Mouse (Mus musculus) heart, embryonic 14.5 days (tissue): ENCODE measurements around the gene Rnf38. TPM values are rescaled to one million over a fixed set of nuclear protein-coding genes. Genes with fewer than 3 reads are reported as not detected.

Experiments used
- ATAC-seq: fragments of 200-750 bp; cut with Nextera tagmentation; 2 replicates; pipeline ENCODE4 v1.8.0; 2017; ENCODE audit warnings: low read depth, moderate TSS enrichment; ENCODE audit not compliant: insufficient number of reproducible peaks, insufficient read depth, low FRiP score
- H3K27ac ChIP-seq, 2 experiments: fragments of 200-500 bp in 1 of 2; fragments of 300-500 bp in 1 of 2; sonication (generic) in 1 of 2; replicated peaks in 1 of 2; 2 replicates each; pipeline ENCODE4 v1.5.1; 2012 to 2014; ENCODE audit warnings: low read depth in 2 of 2, low read length in 2 of 2, control low read depth in 1 of 2, mild to moderate bottlenecking in 1 of 2, mixed read lengths in 1 of 2; ENCODE audit not compliant: control insufficient read depth in 1 of 2, insufficient read depth in 1 of 2
- H3K27me3 ChIP-seq: fragments of 300-500 bp; sonication (generic); 2 replicates; pipeline ENCODE4 v1.6.1; 2014; ENCODE audit warnings: mild to moderate bottlenecking, low read length, control low read depth; ENCODE audit not compliant: control insufficient read depth, insufficient read depth
- H3K36me3 ChIP-seq: fragments of 300-500 bp; sonication (generic); 2 replicates; pipeline ENCODE4 v1.6.1; 2014; ENCODE audit warnings: mild to moderate bottlenecking, control low read depth, low read length, mixed read lengths; ENCODE audit not compliant: control insufficient read depth, insufficient read depth
- H3K4me1 ChIP-seq, 2 experiments: fragments of 200-500 bp in 1 of 2; fragments of 300-500 bp in 1 of 2; sonication (generic) in 1 of 2; 2 replicates each; pipeline ENCODE4 v1.6.1; 2012 to 2014; ENCODE audit warnings: low read length in 2 of 2, control low read depth in 1 of 2, mixed read lengths in 1 of 2; ENCODE audit not compliant: control insufficient read depth in 2 of 2, insufficient read depth in 2 of 2
- H3K4me2 ChIP-seq: fragments of 300-500 bp; sonication (generic); 2 replicates; pipeline ENCODE4 v1.6.1; 2014; ENCODE audit warnings: mild to moderate bottlenecking, low read length
- H3K4me3 ChIP-seq, 2 experiments: fragments of 200-500 bp in 1 of 2; fragments of 300-500 bp in 1 of 2; sonication (generic) in 1 of 2; 2 replicates each; pipeline ENCODE4 v1.5.1; 2012 to 2014; ENCODE audit warnings: low read length in 2 of 2, mild to moderate bottlenecking in 2 of 2, control low read depth in 1 of 2, low read depth in 1 of 2, moderate library complexity in 1 of 2; ENCODE audit not compliant: control insufficient read depth in 1 of 2, insufficient read depth in 1 of 2
- H3K9ac ChIP-seq: fragments of 300-500 bp; sonication (generic); 2 replicates; pipeline ENCODE4 v1.6.1; 2014; ENCODE audit warnings: mild to moderate bottlenecking, low read length
- H3K9me3 ChIP-seq: fragments of 300-500 bp; sonication (generic); 2 replicates; pipeline ENCODE4 v1.6.1; 2016; ENCODE audit warnings: low read length, control low read depth; ENCODE audit not compliant: control insufficient read depth
- WGBS: fragments of 180-500 bp; shearing (Covaris S2); extraction: QIAGEN DNeasy Blood & Tissue Kit; methylation state at CpG from one replicate; pipeline ENCODE4 v1.1.7; 2014; 5-methylcytosine and 5-hydroxymethylcytosine counted together
- polyA plus RNA-seq: library from polyadenylated mRNA; unstranded; fragments of >200 nt; fragmentation: Nextera tagmentation; extraction: Ambion mirVana; gene quantifications from 2 replicates; pipeline ENCODE4 v1.2.1, GENCODE M21; 2014

The Rnf38 gene
- 24.3 and 25.2 TPM in 2 replicates for polyA plus RNA-seq

- Histone ChIP-seq H3K27me3 (no peaks in the 10 kb centered on the region), H3K4me1 (peaks cover 0 to 20% of the 10 kb centered on the region in 2 experiments; a peak in 3 of 4 replicates), H3K4me3 (peak within 1 kb of the TSS; percentile 91 to 97), H3K27ac (peak within 1 kb of the TSS; percentile 91 to 94), H3K36me3 (no peaks in the 10 kb centered on the region), H3K9ac (peak within 1 kb of the TSS; percentile 86), H3K9me3 (no peaks in the 10 kb centered on the region), H3K4me2 (peak within 1 kb of the TSS; percentile 91)
- no peak for ATAC-seq
- WGBS, result 2% methylated on average over 18 of the region's 61 CpGs
Observed at GRCm38 (mm10) chr4:44233713-44234003, at the start of gene Rnf38. TSS of gene Rnf38 (minus strand) at chr4:44233789.

- Histone ChIP-seq H3K9me3 (no peaks in the 10 kb centered on the region), H3K36me3 (no peaks in the 10 kb centered on the region), H3K27ac (no peak overlapping the region), H3K4me2 (no peak overlapping the region), H3K4me3 (no peak overlapping the region), H3K4me1 (no peaks in the 10 kb centered on the region), H3K9ac (no peak overlapping the region), H3K27me3 (no peaks in the 10 kb centered on the region)
- 69% methylated on average over 7 of the region's 7 CpGs for WGBS
- no peak for ATAC-seq
Observed at GRCm38 (mm10) chr4:44281597-44282265, 48.1 kb upstream of the Rnf38 start.

GRCm38 (mm10) chr4:44271134-44271533 lies 37.5 kb upstream of the Rnf38 start:
- H3K27ac ChIP-seq, result no peak overlapping the region
- H3K4me2 ChIP-seq, result no peak overlapping the region
- H3K4me1 ChIP-seq, result no peaks in the 10 kb centered on the region
- no peaks in the 10 kb centered on the region for H3K9me3 ChIP-seq
- H3K36me3 ChIP-seq, result no peaks in the 10 kb centered on the region
- no peak overlapping the region for H3K9ac ChIP-seq
- 56% methylated on average over 5 of the region's 5 CpGs for WGBS
- H3K4me3 ChIP-seq, result no peak overlapping the region
- H3K27me3 ChIP-seq, result no peaks in the 10 kb centered on the region
- ATAC-seq, result no peak

- Histone ChIP-seq H3K27me3 (no peaks in the 10 kb centered on the region), H3K4me2 (no peak overlapping the region), H3K9me3 (no peaks in the 10 kb centered on the region), H3K4me1 (no peaks in the 10 kb centered on the region), H3K4me3 (no peak overlapping the region), H3K9ac (no peak overlapping the region), H3K27ac (no peak overlapping the region), H3K36me3 (no peaks in the 10 kb centered on the region)
- ATAC-seq, result no peak
- 89% methylated on average over 14 of the region's 14 CpGs for WGBS
Observed at GRCm38 (mm10) chr4:44269376-44269817, 35.8 kb upstream of the Rnf38 start.

- no peak for ATAC-seq
- Histone ChIP-seq H3K4me3 (no peak overlapping the region), H3K27me3 (no peaks in the 10 kb centered on the region), H3K36me3 (no peaks in the 10 kb centered on the region), H3K4me2 (no peak overlapping the region), H3K9me3 (no peaks in the 10 kb centered on the region), H3K9ac (no peak overlapping the region), H3K27ac (no peak overlapping the region), H3K4me1 (no peaks in the 10 kb centered on the region)
- WGBS, result 79% methylated on average over 6 of the region's 6 CpGs
Observed at GRCm38 (mm10) chr4:44267437-44267836, 33.8 kb upstream of the Rnf38 start.

GRCm38 (mm10) chr4:44265500-44265899 lies 31.9 kb upstream of the Rnf38 start:
- Histone ChIP-seq H3K36me3 (no peaks in the 10 kb centered on the region), H3K27me3 (no peaks in the 10 kb centered on the region), H3K4me1 (no peaks in the 10 kb centered on the region), H3K4me3 (no peak overlapping the region), H3K27ac (no peak overlapping the region), H3K9me3 (no peaks in the 10 kb centered on the region), H3K4me2 (no peak overlapping the region), H3K9ac (no peak overlapping the region)
- WGBS, result 36% methylated on average over 3 of the region's 3 CpGs
- no peak for ATAC-seq

- WGBS, result 1% methylated on average over 10 of the region's 10 CpGs
- Histone ChIP-seq H3K9me3 (no peaks in the 10 kb centered on the region), H3K4me1 (no peaks in the 10 kb centered on the region), H3K4me3 (no peak overlapping the region), H3K9ac (no peak overlapping the region), H3K27me3 (no peaks in the 10 kb centered on the region), H3K4me2 (no peak overlapping the region), H3K27ac (no peak overlapping the region), H3K36me3 (no peaks in the 10 kb centered on the region)
- no peak for ATAC-seq
Observed at GRCm38 (mm10) chr4:44260244-44260643, 26.7 kb upstream of the Rnf38 start.

- ATAC-seq, result no peak
- Histone ChIP-seq H3K36me3 (no peaks in the 10 kb centered on the region), H3K9ac (no peak overlapping the region), H3K4me3 (no peak overlapping the region), H3K9me3 (no peaks in the 10 kb centered on the region), H3K4me1 (no peaks in the 10 kb centered on the region), H3K27me3 (no peaks in the 10 kb centered on the region), H3K4me2 (no peak overlapping the region), H3K27ac (no peak overlapping the region)
- 85% methylated on average over 4 of the region's 4 CpGs for WGBS
Observed at GRCm38 (mm10) chr4:44259126-44259525, 25.5 kb upstream of the Rnf38 start.
